Mouse (Mus musculus): ENCODE data around the gene Pdzrn4. TPM values are rescaled to one million over a fixed set of nuclear protein-coding genes. Genes with fewer than 3 reads are reported as not detected.
A peak's percentile ranks its signal among the peaks of the same experiment; 100 is the strongest.

Pdzrn4 gene
- polyA plus RNA-seq, 1 experiment from 2014 or later, result 0.64 TPM

GRCm38 (mm10) chr15:92584357-92585138 is 187.9 kb downstream of the Pdzrn4 start:
- H3K4me2 ChIP-seq, result no peak overlapping the region
- WGBS (ENCODE audit: insufficient replicate concordance), result 79% methylated on average over 14 of the region's 14 CpGs
- ATAC-seq (replicated peaks; ENCODE audit: insufficient number of reproducible peaks, low FRiP score, low TSS enrichment), result no peak
- H3K4me1 ChIP-seq (ENCODE audit: control insufficient read depth, insufficient read depth, low read length), result no peaks in the 10 kb centered on the region
- no peaks in the 10 kb centered on the region for H3K36me3 ChIP-seq (ENCODE audit: control insufficient read depth, insufficient read depth, low read length)
- no peaks in the 10 kb centered on the region for H3K9me3 ChIP-seq (replicated peaks; ENCODE audit: control insufficient read depth, low read length)
- no peak overlapping the region for H3K9ac ChIP-seq (ENCODE audit: low read depth, low read length)
- no peak overlapping the region for H3K27ac ChIP-seq (ENCODE audit: low read depth, low read length)
- H3K4me3 ChIP-seq (ENCODE audit: low read depth, low read length), result no peak overlapping the region
- no peaks in the 10 kb centered on the region for H3K27me3 ChIP-seq (ENCODE audit: control insufficient read depth, insufficient read depth, low read length)

- ATAC-seq (replicated peaks; ENCODE audit: insufficient number of reproducible peaks, low FRiP score, low TSS enrichment), result no peak
- no peak overlapping the region for H3K4me2 ChIP-seq
- H3K9ac ChIP-seq (ENCODE audit: low read depth, low read length), result no peak overlapping the region
- H3K27ac ChIP-seq (ENCODE audit: low read depth, low read length), result no peak overlapping the region
- no peaks in the 10 kb centered on the region for H3K36me3 ChIP-seq (ENCODE audit: control insufficient read depth, insufficient read depth, low read length)
- no peak overlapping the region for H3K4me3 ChIP-seq (ENCODE audit: low read depth, low read length)
- WGBS (ENCODE audit: insufficient replicate concordance), result 86% methylated on average over 1 of the region's 1 CpGs
- H3K9me3 ChIP-seq (replicated peaks; ENCODE audit: control insufficient read depth, low read length), result no peaks in the 10 kb centered on the region
- no peaks in the 10 kb centered on the region for H3K27me3 ChIP-seq (ENCODE audit: control insufficient read depth, insufficient read depth, low read length)
- no peaks in the 10 kb centered on the region for H3K4me1 ChIP-seq (ENCODE audit: control insufficient read depth, insufficient read depth, low read length)
These were observed 190.8 kb downstream of the Pdzrn4 start for GRCm38 (mm10) chr15:92587431-92587830.

GRCm38 (mm10) chr15:92594721-92595120 is 198.0 kb downstream of the Pdzrn4 start:
- H3K36me3 ChIP-seq (ENCODE audit: control insufficient read depth, insufficient read depth, low read length), result no peaks in the 10 kb centered on the region
- no peaks in the 10 kb centered on the region for H3K9me3 ChIP-seq (replicated peaks; ENCODE audit: control insufficient read depth, low read length)
- H3K27me3 ChIP-seq (ENCODE audit: control insufficient read depth, insufficient read depth, low read length), result no peaks in the 10 kb centered on the region
- 32% methylated on average over 2 of the region's 2 CpGs for WGBS (ENCODE audit: insufficient replicate concordance)
- no peak overlapping the region for H3K4me3 ChIP-seq (ENCODE audit: low read depth, low read length)
- H3K9ac ChIP-seq (ENCODE audit: low read depth, low read length), result no peak overlapping the region
- H3K4me1 ChIP-seq (ENCODE audit: control insufficient read depth, insufficient read depth, low read length), result 0 out of 2 replicates have a peak, but pooled peaks cover 6% of the 10 kb centered on the region
- H3K27ac ChIP-seq (ENCODE audit: low read depth, low read length), result no peak overlapping the region
- H3K4me2 ChIP-seq, result no peak overlapping the region
- no peak for ATAC-seq (replicated peaks; ENCODE audit: insufficient number of reproducible peaks, low FRiP score, low TSS enrichment)

- ATAC-seq (replicated peaks; ENCODE audit: insufficient number of reproducible peaks, low FRiP score, low TSS enrichment), result no peak
- H3K27ac ChIP-seq (ENCODE audit: low read depth, low read length), result no peak overlapping the region
- peak overlapping the region; percentile 82 for H3K4me2 ChIP-seq
- 3% methylated on average over 20 of the region's 20 CpGs for WGBS (ENCODE audit: insufficient replicate concordance)
- H3K4me1 ChIP-seq (ENCODE audit: control insufficient read depth, insufficient read depth, low read length), result 0 out of 2 replicates have a peak, but pooled peaks cover 6% of the 10 kb centered on the region
- peak overlapping the region; percentile 29; the same call in 1 of the 2 replicates for H3K9ac ChIP-seq (ENCODE audit: low read depth, low read length)
- H3K27me3 ChIP-seq (ENCODE audit: control insufficient read depth, insufficient read depth, low read length), result no peaks in the 10 kb centered on the region
- H3K4me3 ChIP-seq (ENCODE audit: low read depth, low read length), result peak overlapping the region; percentile 48
- no peaks in the 10 kb centered on the region for H3K9me3 ChIP-seq (replicated peaks; ENCODE audit: control insufficient read depth, low read length)
- H3K36me3 ChIP-seq (ENCODE audit: control insufficient read depth, insufficient read depth, low read length), result no peaks in the 10 kb centered on the region
These were observed 200.5 kb downstream of the Pdzrn4 start for GRCm38 (mm10) chr15:92597011-92597780.

- Histone ChIP-seq H3K4me1 (ENCODE audit: control insufficient read depth, insufficient read depth, low read length) (0 out of 2 replicates have a peak, but pooled peaks cover 6% of the 10 kb centered on the region), H3K9ac (ENCODE audit: low read depth, low read length) (no peak overlapping the region), H3K27me3 (ENCODE audit: control insufficient read depth, insufficient read depth, low read length) (no peaks in the 10 kb centered on the region), H3K27ac (ENCODE audit: low read depth, low read length) (no peak overlapping the region), H3K36me3 (ENCODE audit: control insufficient read depth, insufficient read depth, low read length) (no peaks in the 10 kb centered on the region), H3K9me3 (replicated peaks; ENCODE audit: control insufficient read depth, low read length) (no peaks in the 10 kb centered on the region), H3K4me2 (peak overlapping the region; percentile 71), H3K4me3 (ENCODE audit: low read depth, low read length) (peak overlapping the region; percentile 37)
- ATAC-seq (replicated peaks; ENCODE audit: insufficient number of reproducible peaks, low FRiP score, low TSS enrichment), result no peak
- 2% methylated on average over 18 of the region's 18 CpGs for WGBS (ENCODE audit: insufficient replicate concordance)
These were observed 202.0 kb downstream of the Pdzrn4 start for GRCm38 (mm10) chr15:92598380-92599295.

GRCm38 (mm10) chr15:92599381-92599780 is 202.7 kb downstream of the Pdzrn4 start:
- Histone ChIP-seq H3K4me2 (peak overlapping the region; percentile 71), H3K27ac (ENCODE audit: low read depth, low read length) (no peak overlapping the region), H3K4me3 (ENCODE audit: low read depth, low read length) (peak overlapping the region; percentile 37; the same call in 1 of the 2 replicates), H3K9me3 (replicated peaks; ENCODE audit: control insufficient read depth, low read length) (no peaks in the 10 kb centered on the region), H3K9ac (ENCODE audit: low read depth, low read length) (no peak overlapping the region), H3K36me3 (ENCODE audit: control insufficient read depth, insufficient read depth, low read length) (no peaks in the 10 kb centered on the region), H3K27me3 (ENCODE audit: control insufficient read depth, insufficient read depth, low read length) (no peaks in the 10 kb centered on the region), H3K4me1 (ENCODE audit: control insufficient read depth, insufficient read depth, low read length) (0 out of 2 replicates have a peak, but pooled peaks cover 6% of the 10 kb centered on the region)
- WGBS (ENCODE audit: insufficient replicate concordance), result 8% methylated on average over 7 of the region's 7 CpGs
- ATAC-seq (replicated peaks; ENCODE audit: insufficient number of reproducible peaks, low FRiP score, low TSS enrichment), result no peak

GRCm38 (mm10) chr15:92610866-92611265 is 214.2 kb downstream of the Pdzrn4 start:
- H3K36me3 ChIP-seq (ENCODE audit: control insufficient read depth, insufficient read depth, low read length), result no peaks in the 10 kb centered on the region
- H3K27me3 ChIP-seq (ENCODE audit: control insufficient read depth, insufficient read depth, low read length), result no peaks in the 10 kb centered on the region
- H3K4me3 ChIP-seq (ENCODE audit: low read depth, low read length), result no peak overlapping the region
- no peaks in the 10 kb centered on the region for H3K4me1 ChIP-seq (ENCODE audit: control insufficient read depth, insufficient read depth, low read length)
- ATAC-seq (replicated peaks; ENCODE audit: insufficient number of reproducible peaks, low FRiP score, low TSS enrichment), result no peak
- no peak overlapping the region for H3K9ac ChIP-seq (ENCODE audit: low read depth, low read length)
- 62% methylated on average over 3 of the region's 3 CpGs for WGBS (ENCODE audit: insufficient replicate concordance)
- H3K4me2 ChIP-seq, result no peak overlapping the region
- H3K27ac ChIP-seq (ENCODE audit: low read depth, low read length), result no peak overlapping the region
- H3K9me3 ChIP-seq (replicated peaks; ENCODE audit: control insufficient read depth, low read length), result no peaks in the 10 kb centered on the region

- Histone ChIP-seq H3K4me1 (ENCODE audit: control insufficient read depth, insufficient read depth, low read length) (no peaks in the 10 kb centered on the region), H3K27ac (ENCODE audit: low read depth, low read length) (no peak overlapping the region), H3K36me3 (ENCODE audit: control insufficient read depth, insufficient read depth, low read length) (no peaks in the 10 kb centered on the region), H3K9me3 (replicated peaks; ENCODE audit: control insufficient read depth, low read length) (no peaks in the 10 kb centered on the region), H3K9ac (ENCODE audit: low read depth, low read length) (no peak overlapping the region), H3K4me2 (no peak overlapping the region), H3K4me3 (ENCODE audit: low read depth, low read length) (no peak overlapping the region), H3K27me3 (ENCODE audit: control insufficient read depth, insufficient read depth, low read length) (no peaks in the 10 kb centered on the region)
- WGBS (ENCODE audit: insufficient replicate concordance), result 86% methylated on average over 1 of the region's 1 CpGs
- no peak for ATAC-seq (replicated peaks; ENCODE audit: insufficient number of reproducible peaks, low FRiP score, low TSS enrichment)
These were observed 215.7 kb downstream of the Pdzrn4 start for GRCm38 (mm10) chr15:92612386-92612785.

Measured in heart, embryonic 11.5 days (tissue).